Mouse (Mus musculus): Measurements from ENCODE around the gene Dnajb6. TPM values are rescaled to one million over a fixed set of nuclear protein-coding genes. Genes with fewer than 3 reads are reported as not detected.
A peak's percentile ranks its signal among the peaks of the same experiment; 100 is the strongest.
"Not testable (repeated sequence)": the region's sequence is repeated elsewhere in the genome, so short reads cannot be mapped to it uniquely, and the experiment has no call there.

Gene Dnajb6
- polyA plus RNA-seq, 1 experiment from 2014 or later: 132 TPM

GRCm38 (mm10) chr5:29751306-29751705 is 15.8 kb downstream of the Dnajb6 start:
- Histone ChIP-seq H3K9ac (replicated peaks; ENCODE audit: low read length) (no peak overlapping the region), H3K36me3 (ENCODE audit: insufficient read depth, low read length) (peaks cover 38% of the 10 kb centered on the region), H3K4me2 (replicated peaks; ENCODE audit: low read depth, low read length) (no peak overlapping the region), H3K27ac (ENCODE audit: low read length) (no peak overlapping the region), H3K9me3 (ENCODE audit: low read length) (no peaks in the 10 kb centered on the region), H3K4me1 (ENCODE audit: insufficient read depth, low read length) (no peaks in the 10 kb centered on the region), H3K4me3 (ENCODE audit: low read length) (no peak overlapping the region), H3K27me3 (ENCODE audit: insufficient read depth, low read length) (no peaks in the 10 kb centered on the region)
- no peak for ATAC-seq (ENCODE audit: low FRiP score, low TSS enrichment)

- Histone ChIP-seq H3K27me3 (ENCODE audit: insufficient read depth, low read length) (no peaks in the 10 kb centered on the region), H3K4me1 (ENCODE audit: insufficient read depth, low read length) (no peaks in the 10 kb centered on the region), H3K9me3 (ENCODE audit: low read length) (no peaks in the 10 kb centered on the region), H3K4me3 (ENCODE audit: low read length) (no peak overlapping the region), H3K4me2 (replicated peaks; ENCODE audit: low read depth, low read length) (no peak overlapping the region), H3K9ac (replicated peaks; ENCODE audit: low read length) (no peak overlapping the region), H3K27ac (ENCODE audit: low read length) (no peak overlapping the region), H3K36me3 (ENCODE audit: insufficient read depth, low read length) (peaks cover 48% of the 10 kb centered on the region)
- no peak for ATAC-seq (ENCODE audit: low FRiP score, low TSS enrichment)
Observed at GRCm38 (mm10) chr5:29752894-29753293, 17.4 kb downstream of the Dnajb6 start.

- no peak for ATAC-seq (ENCODE audit: low FRiP score, low TSS enrichment)
- peaks cover 43% of the 10 kb centered on the region for H3K36me3 ChIP-seq (ENCODE audit: insufficient read depth, low read length)
Observed at GRCm38 (mm10) chr5:29759318-29759717, 23.8 kb downstream of the Dnajb6 start.

GRCm38 (mm10) chr5:29770935-29771334 is 35.4 kb downstream of the Dnajb6 start:
- H3K4me2 ChIP-seq (replicated peaks; ENCODE audit: low read depth, low read length): no peak overlapping the region
- no peak overlapping the region for H3K4me3 ChIP-seq (ENCODE audit: low read length)
- no peak for ATAC-seq (ENCODE audit: low FRiP score, low TSS enrichment)
- no peaks in the 10 kb centered on the region for H3K27me3 ChIP-seq (ENCODE audit: insufficient read depth, low read length)
- H3K27ac ChIP-seq (ENCODE audit: low read length): no peak overlapping the region
- peaks cover 22% of the 10 kb centered on the region for H3K4me1 ChIP-seq (ENCODE audit: insufficient read depth, low read length)
- peaks cover 31% of the 10 kb centered on the region for H3K36me3 ChIP-seq (ENCODE audit: insufficient read depth, low read length)
- no peak overlapping the region for H3K9ac ChIP-seq (replicated peaks; ENCODE audit: low read length)
- H3K9me3 ChIP-seq (ENCODE audit: low read length): no peaks in the 10 kb centered on the region
- 89% methylated on average over 1 of the region's 1 CpGs for WGBS

More at GRCm38 (mm10) chr5:29759318-29759717, 23.8 kb downstream of the Dnajb6 start:
- Histone ChIP-seq H3K4me2 (replicated peaks; ENCODE audit: low read depth, low read length) (no peak overlapping the region), H3K9ac (replicated peaks; ENCODE audit: low read length) (no peak overlapping the region), H3K9me3 (ENCODE audit: low read length) (no peaks in the 10 kb centered on the region), H3K27me3 (ENCODE audit: insufficient read depth, low read length) (no peaks in the 10 kb centered on the region), H3K4me3 (ENCODE audit: low read length) (no peak overlapping the region), H3K27ac (ENCODE audit: low read length) (no peak overlapping the region), H3K4me1 (ENCODE audit: insufficient read depth, low read length) (no peaks in the 10 kb centered on the region)
- WGBS: 83% methylated on average over 5 of the region's 5 CpGs

GRCm38 (mm10) chr5:29772038-29772437 is 36.5 kb downstream of the Dnajb6 start:
- H3K9me3 ChIP-seq (ENCODE audit: low read length): no peaks in the 10 kb centered on the region
- H3K36me3 ChIP-seq (ENCODE audit: insufficient read depth, low read length): peaks cover 29% of the 10 kb centered on the region
- no peak overlapping the region for H3K4me3 ChIP-seq (ENCODE audit: low read length)
- peaks cover 22% of the 10 kb centered on the region for H3K4me1 ChIP-seq (ENCODE audit: insufficient read depth, low read length)
- H3K27me3 ChIP-seq (ENCODE audit: insufficient read depth, low read length): no peaks in the 10 kb centered on the region
- WGBS: 54% methylated on average over 2 of the region's 2 CpGs
- H3K9ac ChIP-seq (replicated peaks; ENCODE audit: low read length): no peak overlapping the region
- H3K4me2 ChIP-seq (replicated peaks; ENCODE audit: low read depth, low read length): no peak overlapping the region
- H3K27ac ChIP-seq (ENCODE audit: low read length): no peak overlapping the region
- ATAC-seq (ENCODE audit: low FRiP score, low TSS enrichment): no peak

- Histone ChIP-seq H3K4me1 (ENCODE audit: insufficient read depth, low read length) (peaks cover 22% of the 10 kb centered on the region), H3K9me3 (ENCODE audit: low read length) (no peaks in the 10 kb centered on the region), H3K9ac (replicated peaks; ENCODE audit: low read length) (no peak overlapping the region), H3K27ac (ENCODE audit: low read length) (peak overlapping the region; percentile 25; the same call in 1 of the 2 replicates), H3K27me3 (ENCODE audit: insufficient read depth, low read length) (no peaks in the 10 kb centered on the region), H3K4me3 (ENCODE audit: low read length) (no peak overlapping the region), H3K36me3 (ENCODE audit: insufficient read depth, low read length) (peaks cover 24% of the 10 kb centered on the region), H3K4me2 (replicated peaks; ENCODE audit: low read depth, low read length) (no peak overlapping the region)
- ATAC-seq (ENCODE audit: low FRiP score, low TSS enrichment): peak; percentile 47; the same call in 1 of the 2 replicates
- 46% methylated on average over 4 of the region's 4 CpGs for WGBS
Observed at GRCm38 (mm10) chr5:29772651-29773330, 37.3 kb downstream of the Dnajb6 start.

GRCm38 (mm10) chr5:29773460-29774150 is 38.1 kb downstream of the Dnajb6 start:
- 56% methylated on average over 13 of the region's 13 CpGs for WGBS
- Histone ChIP-seq H3K4me1 (ENCODE audit: insufficient read depth, low read length) (peaks cover 22% of the 10 kb centered on the region), H3K9ac (replicated peaks; ENCODE audit: low read length) (no peak overlapping the region; the same call in 1 of the 2 replicates), H3K4me3 (ENCODE audit: low read length) (no peak overlapping the region), H3K4me2 (replicated peaks; ENCODE audit: low read depth, low read length) (no peak overlapping the region), H3K27ac (ENCODE audit: low read length) (peak overlapping the region; percentile 25; the same call in 1 of the 2 replicates), H3K36me3 (ENCODE audit: insufficient read depth, low read length) (peaks cover 18% of the 10 kb centered on the region), H3K27me3 (ENCODE audit: insufficient read depth, low read length) (no peaks in the 10 kb centered on the region), H3K9me3 (ENCODE audit: low read length) (no peaks in the 10 kb centered on the region)
- peak; percentile 64 for ATAC-seq (ENCODE audit: low FRiP score, low TSS enrichment)

GRCm38 (mm10) chr5:29775437-29775836 is 39.9 kb downstream of the Dnajb6 start:
- H3K36me3 ChIP-seq (ENCODE audit: insufficient read depth, low read length): peaks cover 13% of the 10 kb centered on the region
- no peak overlapping the region for H3K4me2 ChIP-seq (replicated peaks; ENCODE audit: low read depth, low read length)

GRCm38 (mm10) chr5:29778029-29778428 is 42.5 kb downstream of the Dnajb6 start:
- Histone ChIP-seq H3K36me3 (ENCODE audit: insufficient read depth, low read length) (peaks cover 9% of the 10 kb centered on the region; the same call in 1 of the 2 replicates), H3K9me3 (ENCODE audit: low read length) (no peaks in the 10 kb centered on the region), H3K4me3 (ENCODE audit: low read length) (no peak overlapping the region), H3K4me1 (ENCODE audit: insufficient read depth, low read length) (peaks cover 12% of the 10 kb centered on the region), H3K27ac (ENCODE audit: low read length) (no peak overlapping the region), H3K9ac (replicated peaks; ENCODE audit: low read length) (no peak overlapping the region), H3K4me2 (replicated peaks; ENCODE audit: low read depth, low read length) (no peak overlapping the region), H3K27me3 (ENCODE audit: insufficient read depth, low read length) (no peaks in the 10 kb centered on the region)
- ATAC-seq (ENCODE audit: low FRiP score, low TSS enrichment): no peak
- WGBS: 92% methylated on average over 6 of the region's 6 CpGs

More at GRCm38 (mm10) chr5:29775437-29775836, 39.9 kb downstream of the Dnajb6 start:
- no peak overlapping the region for H3K4me3 ChIP-seq (ENCODE audit: low read length)
- H3K27me3 ChIP-seq (ENCODE audit: insufficient read depth, low read length): no peaks in the 10 kb centered on the region
- WGBS: 76% methylated on average over 5 of the region's 5 CpGs
- no peak for ATAC-seq (ENCODE audit: low FRiP score, low TSS enrichment)
- H3K4me1 ChIP-seq (ENCODE audit: insufficient read depth, low read length): peaks cover 22% of the 10 kb centered on the region
- no peaks in the 10 kb centered on the region for H3K9me3 ChIP-seq (ENCODE audit: low read length)
- no peak overlapping the region for H3K27ac ChIP-seq (ENCODE audit: low read length)
- H3K9ac ChIP-seq (replicated peaks; ENCODE audit: low read length): no peak overlapping the region

- H3K27me3 ChIP-seq (ENCODE audit: insufficient read depth, low read length); H3K4me3 ChIP-seq (ENCODE audit: low read length); H3K36me3 ChIP-seq (ENCODE audit: insufficient read depth, low read length); H3K4me1 ChIP-seq (ENCODE audit: insufficient read depth, low read length); H3K27ac ChIP-seq (ENCODE audit: low read length); H3K4me2 ChIP-seq (replicated peaks; ENCODE audit: low read depth, low read length); H3K9ac ChIP-seq (replicated peaks; ENCODE audit: low read length); ATAC-seq (ENCODE audit: low FRiP score, low TSS enrichment); H3K9me3 ChIP-seq (ENCODE audit: low read length): not testable (repeated sequence)
- 97% methylated on average over 8 of the region's 9 CpGs for WGBS
Observed at GRCm38 (mm10) chr5:29779733-29780132, 44.2 kb downstream of the Dnajb6 start.

All from kidney, embryonic 16.5 days (tissue).